Mouse (Mus musculus): ENCODE measurements around the gene Ift122. TPM values are rescaled to one million over a fixed set of nuclear protein-coding genes. Genes with fewer than 3 reads are reported as not detected.
A peak's percentile ranks its signal among the peaks of the same experiment; 100 is the strongest.

Ift122 gene
- total and polyA plus RNA-seq, 3 experiments, result 7.9 to 14.1 (median 8.6) TPM

DNA sequence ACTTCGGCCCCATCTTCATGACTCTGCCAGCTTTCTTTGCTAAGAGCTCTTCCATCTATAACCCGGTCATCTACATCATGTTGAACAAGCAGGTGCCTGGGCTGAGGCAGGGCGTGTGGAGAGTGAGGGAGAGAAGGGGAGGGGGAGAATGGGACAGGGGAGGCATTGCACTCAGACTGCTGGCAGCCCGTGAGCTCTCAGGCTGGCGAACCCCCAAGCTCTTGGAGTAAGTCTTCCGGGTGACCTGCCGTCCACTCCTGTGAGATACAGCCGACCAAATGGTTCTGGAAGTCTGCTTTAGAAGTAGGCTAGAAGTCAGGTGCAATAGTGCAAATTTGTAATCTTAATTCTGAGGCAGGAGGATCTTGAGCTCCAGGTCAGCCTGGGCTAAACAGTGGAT lies 82.3 kb downstream of the Ift122 start:
- Histone ChIP-seq H3K79me2 (replicated peaks; ENCODE audit: control insufficient read depth, extremely low read depth, insufficient read depth, poor library complexity, severe bottlenecking) (no peaks in the 10 kb centered on the region), H3K4me3 (replicated peaks in 1 of 3; ENCODE audit: low read depth in 2 of 3, low read length in 2 of 3, poor library complexity in 1 of 3) (no peak overlapping the region), H3K27me3 (replicated peaks) (no peaks in the 10 kb centered on the region), H3K36me3 (replicated peaks in 1 of 2; ENCODE audit: control insufficient read depth in 1 of 2, insufficient read depth in 1 of 2, low read length in 1 of 2) (no peaks in the 10 kb centered on the region), H3K4me2 (ENCODE audit: insufficient read depth, low read depth, poor library complexity, severe bottlenecking) (no peak overlapping the region), H3K9me3 (replicated peaks; ENCODE audit: low read length) (no peaks in the 10 kb centered on the region), H3K4me1 (ENCODE audit: control insufficient read depth in 1 of 2, insufficient read depth in 2 of 2) (peaks cover 12 to 18% of the 10 kb centered on the region in 2 experiments), H3K9ac (ENCODE audit: insufficient read depth, low read depth) (no peak overlapping the region), H3K27ac (ENCODE audit: insufficient read depth, low read depth) (no peak overlapping the region)
- no peak for DNase-seq (ENCODE audit: extremely low read depth)
- TF ChIP-seq NRF1 (IDR thresholded peaks at IDR 0.05; ENCODE audit: low read depth, low read length), result no peak
- dilution Hi-C loops (cut with MboI; ENCODE audit: extremely low pct_ligation_motif_present, extremely low pct_unique_long_range_greater_than_20kb, low sequenced_read_pairs) (no loop called here), in situ Hi-C loops (cut with MboI; ENCODE audit: low pct_ligation_motif_present, low pct_unique_long_range_greater_than_20kb, low sequenced_read_pairs) (no loop called here)

GRCm38 (mm10) chr6:115938011-115938410 lies 84.7 kb downstream of the Ift122 start:
- in situ Hi-C loops (cut with MboI; ENCODE audit: low pct_ligation_motif_present, low pct_unique_long_range_greater_than_20kb, low sequenced_read_pairs), result no loop called here
- H3K27me3 ChIP-seq (replicated peaks), result no peaks in the 10 kb centered on the region
- no peak overlapping the region for H3K27ac ChIP-seq (ENCODE audit: insufficient read depth, low read depth)
- no peaks in the 10 kb centered on the region for H3K9me3 ChIP-seq (replicated peaks; ENCODE audit: low read length)
- DNase-seq (ENCODE audit: extremely low read depth), result no peak
- peaks cover 17 to 32% of the 10 kb centered on the region in 2 experiments for H3K4me1 ChIP-seq (ENCODE audit: control insufficient read depth in 1 of 2, insufficient read depth in 2 of 2)
- H3K9ac ChIP-seq (ENCODE audit: insufficient read depth, low read depth), result no peak overlapping the region
- H3K36me3 ChIP-seq (replicated peaks in 1 of 2; ENCODE audit: control insufficient read depth in 1 of 2, insufficient read depth in 1 of 2, low read length in 1 of 2), result no peaks in the 10 kb centered on the region
- no peak for TF ChIP-seq JUND (conservative IDR thresholded peaks at IDR 0.05; ENCODE audit: low read depth, low read length)
- peak in 1 of 2 experiments; percentile 41; a peak in 2 of 4 replicates for TF ChIP-seq CTCF (conservative IDR thresholded peaks at IDR 0.05 in 1 of 2, IDR thresholded peaks at IDR 0.05 in 1 of 2; ENCODE audit: low read depth in 2 of 2, low read length in 2 of 2)
- no peak for TF ChIP-seq EP300 (IDR thresholded peaks at IDR 0.05; ENCODE audit: low read length)
- peak; percentile 51 for TF ChIP-seq SMC3 (IDR thresholded peaks at IDR 0.05; ENCODE audit: low read depth, low read length)
- peak; percentile 51 for TF ChIP-seq RAD21 (IDR thresholded peaks at IDR 0.05; ENCODE audit: low read depth, low read length)
- no peak for TF ChIP-seq E2F4 (IDR thresholded peaks at IDR 0.05; ENCODE audit: insufficient replicate concordance, low read depth, low read length)
- no peaks in the 10 kb centered on the region for H3K79me2 ChIP-seq (replicated peaks; ENCODE audit: control insufficient read depth, extremely low read depth, insufficient read depth, poor library complexity, severe bottlenecking)
- dilution Hi-C loops (cut with MboI; ENCODE audit: extremely low pct_ligation_motif_present, extremely low pct_unique_long_range_greater_than_20kb, low sequenced_read_pairs), result no loop called here
- H3K4me2 ChIP-seq (ENCODE audit: insufficient read depth, low read depth, poor library complexity, severe bottlenecking), result no peak overlapping the region
- no peak overlapping the region for H3K4me3 ChIP-seq (replicated peaks in 1 of 3; ENCODE audit: low read depth in 2 of 3, low read length in 2 of 3, poor library complexity in 1 of 3)

DNA sequence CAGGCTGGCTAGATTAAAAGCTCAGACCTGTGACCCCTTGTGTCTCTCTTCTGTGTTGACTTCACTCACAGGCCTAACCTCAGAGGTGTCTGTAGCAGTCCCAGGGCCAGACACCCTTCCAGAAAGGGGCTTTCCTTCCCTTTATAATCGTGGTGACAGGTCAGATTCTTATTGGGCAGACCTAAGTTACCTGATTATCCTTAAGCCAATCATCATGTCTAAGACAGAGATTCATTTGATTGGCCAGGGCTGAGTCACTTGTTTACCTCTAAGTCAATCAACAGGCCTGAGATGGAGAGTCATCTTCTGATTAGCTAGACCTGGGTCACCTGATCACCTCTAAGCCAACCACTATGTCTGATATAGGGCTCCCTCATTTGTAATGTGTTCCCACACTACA lies 85.5 kb downstream of the Ift122 start:
- no peak overlapping the region for H3K4me3 ChIP-seq (replicated peaks in 1 of 3; ENCODE audit: low read depth in 2 of 3, low read length in 2 of 3, poor library complexity in 1 of 3)
- in situ Hi-C loops (cut with MboI; ENCODE audit: low pct_ligation_motif_present, low pct_unique_long_range_greater_than_20kb, low sequenced_read_pairs) (no loop called here), dilution Hi-C loops (cut with MboI; ENCODE audit: extremely low pct_ligation_motif_present, extremely low pct_unique_long_range_greater_than_20kb, low sequenced_read_pairs) (no loop called here)
- no peaks in the 10 kb centered on the region for H3K79me2 ChIP-seq (replicated peaks; ENCODE audit: control insufficient read depth, extremely low read depth, insufficient read depth, poor library complexity, severe bottlenecking)
- no peaks in the 10 kb centered on the region for H3K9me3 ChIP-seq (replicated peaks; ENCODE audit: low read length)
- no peak overlapping the region for H3K4me2 ChIP-seq (ENCODE audit: insufficient read depth, low read depth, poor library complexity, severe bottlenecking)
- TF ChIP-seq TBP (conservative IDR thresholded peaks at IDR 0.05; ENCODE audit: low read depth, low read length), result 0 out of 2 replicates have a peak, but pooled peaks have one; percentile 67
- TF ChIP-seq CHD2 (IDR thresholded peaks at IDR 0.05; ENCODE audit: low read length), result no peak
- 0 out of 2 replicates have a peak, but pooled peaks have one; percentile 38 for TF ChIP-seq POLR2A (IDR thresholded peaks at IDR 0.05; ENCODE audit: low read depth, low read length)
- no peak for TF ChIP-seq MXI1 (IDR thresholded peaks at IDR 0.05; ENCODE audit: low read depth, low read length)
- TF ChIP-seq KAT2A (IDR thresholded peaks at IDR 0.05; ENCODE audit: insufficient replicate concordance, low read length), result no peak
- no peak for TF ChIP-seq E2F4 (IDR thresholded peaks at IDR 0.05; ENCODE audit: insufficient replicate concordance, low read depth, low read length)
- no peak for TF ChIP-seq BHLHE40 (IDR thresholded peaks at IDR 0.05; ENCODE audit: low read depth, low read length)
- TF ChIP-seq SMC3 (IDR thresholded peaks at IDR 0.05; ENCODE audit: low read depth, low read length), result no peak
- no peak for TF ChIP-seq EP300 (IDR thresholded peaks at IDR 0.05; ENCODE audit: low read length)
- no peak for TF ChIP-seq MAX (IDR thresholded peaks at IDR 0.05; ENCODE audit: low read length)
- TF ChIP-seq CTCF (conservative IDR thresholded peaks at IDR 0.05 in 1 of 2, IDR thresholded peaks at IDR 0.05 in 1 of 2; ENCODE audit: low read depth in 2 of 2, low read length in 2 of 2), result no peak
- 0 out of 2 replicates have a peak, but pooled peaks have one; percentile 21 for TF ChIP-seq USF1 (IDR thresholded peaks at IDR 0.05; ENCODE audit: low read depth, low read length)
- peak; percentile 34 for TF ChIP-seq USF2 (conservative IDR thresholded peaks at IDR 0.05; ENCODE audit: low read depth, low read length)
- TF ChIP-seq MAFK (IDR thresholded peaks at IDR 0.05; ENCODE audit: insufficient replicate concordance, low read length), result no peak
- no peak for TF ChIP-seq HCFC1 (IDR thresholded peaks at IDR 0.05; ENCODE audit: low read depth, low read length)
- no peak for TF ChIP-seq ZKSCAN1 (IDR thresholded peaks at IDR 0.05; ENCODE audit: borderline replicate concordance, low read depth, low read length)
- TF ChIP-seq TCF12 (IDR thresholded peaks at IDR 0.05; ENCODE audit: low read depth, low read length), result no peak
- H3K36me3 ChIP-seq (replicated peaks in 1 of 2; ENCODE audit: control insufficient read depth in 1 of 2, insufficient read depth in 1 of 2, low read length in 1 of 2), result no peaks in the 10 kb centered on the region
- no peaks in the 10 kb centered on the region for H3K27me3 ChIP-seq (replicated peaks)
- no peak overlapping the region for H3K9ac ChIP-seq (ENCODE audit: insufficient read depth, low read depth)
- no peak overlapping the region for H3K27ac ChIP-seq (ENCODE audit: insufficient read depth, low read depth)
- H3K4me1 ChIP-seq (ENCODE audit: control insufficient read depth in 1 of 2, insufficient read depth in 2 of 2), result peaks cover 21 to 39% of the 10 kb centered on the region in 2 experiments
- DNase-seq (ENCODE audit: extremely low read depth), result peak; percentile 58
